Mouse (Mus musculus): ENCODE measurements around the gene Sp6. TPM values are rescaled to one million over a fixed set of nuclear protein-coding genes. Genes with fewer than 3 reads are reported as not detected.

Sp6 gene
- polyA plus RNA-seq, 1 experiment: 0.22 TPM

- Histone ChIP-seq H3K4me3 (ENCODE audit: control insufficient read depth, low read depth, low read length) (peak overlapping the region; percentile 66), H3K27ac (ENCODE audit: control insufficient read depth, insufficient read depth, low read depth, low read length) (peak overlapping the region; percentile 89), H3K27me3 (ENCODE audit: control insufficient read depth, insufficient read depth, low read length) (no peaks in the 10 kb centered on the region)
These were observed 30.8 kb upstream of the Sp6 start for GRCm38 (mm10) chr11:96982355-96982754.

GRCm38 (mm10) chr11:96982859-96983258 lies 30.3 kb upstream of the Sp6 start, which contains the start of gene Sp2:
Gene Sp2 (minus strand): TSS chr11:96982959.
- TF ChIP-seq POLR2A (IDR thresholded peaks at IDR 0.05; ENCODE audit: control insufficient read depth, low read depth, low read length) (no peak), CTCF (IDR thresholded peaks at IDR 0.05; ENCODE audit: control insufficient read depth, insufficient read depth, insufficient replicate concordance, low read depth, low read length) (no peak)
- peak within 1 kb of the TSS; percentile 66 for H3K4me3 ChIP-seq (ENCODE audit: control insufficient read depth, low read depth, low read length)
- no peaks in the 10 kb centered on the region for H3K27me3 ChIP-seq (ENCODE audit: control insufficient read depth, insufficient read depth, low read length)
- peaks cover 48% of the 10 kb centered on the region for H3K4me1 ChIP-seq (ENCODE audit: control insufficient read depth, insufficient read depth, low read length)
- no peaks in the 10 kb centered on the region for H3K36me3 ChIP-seq (ENCODE audit: control insufficient read depth, insufficient read depth, low read length)
- H3K27ac ChIP-seq (ENCODE audit: control insufficient read depth, insufficient read depth, low read depth, low read length): peak within 1 kb of the TSS; percentile 89

More at GRCm38 (mm10) chr11:96982355-96982754, 30.8 kb upstream of the Sp6 start:
- TF ChIP-seq POLR2A (IDR thresholded peaks at IDR 0.05; ENCODE audit: control insufficient read depth, low read depth, low read length) (peak; percentile 82; the same call in 1 of the 2 replicates), CTCF (IDR thresholded peaks at IDR 0.05; ENCODE audit: control insufficient read depth, insufficient read depth, insufficient replicate concordance, low read depth, low read length) (peak; percentile 62; the same call in 1 of the 2 replicates)
- Histone ChIP-seq H3K36me3 (ENCODE audit: control insufficient read depth, insufficient read depth, low read length) (no peaks in the 10 kb centered on the region), H3K4me1 (ENCODE audit: control insufficient read depth, insufficient read depth, low read length) (peaks cover 44% of the 10 kb centered on the region)

- TF ChIP-seq POLR2A (IDR thresholded peaks at IDR 0.05; ENCODE audit: control insufficient read depth, low read depth, low read length) (no peak), CTCF (IDR thresholded peaks at IDR 0.05; ENCODE audit: control insufficient read depth, insufficient read depth, insufficient replicate concordance, low read depth, low read length) (no peak)
- Histone ChIP-seq H3K36me3 (ENCODE audit: control insufficient read depth, insufficient read depth, low read length) (no peaks in the 10 kb centered on the region), H3K27me3 (ENCODE audit: control insufficient read depth, insufficient read depth, low read length) (no peaks in the 10 kb centered on the region), H3K4me1 (ENCODE audit: control insufficient read depth, insufficient read depth, low read length) (peaks cover 41% of the 10 kb centered on the region), H3K27ac (ENCODE audit: control insufficient read depth, insufficient read depth, low read depth, low read length) (no peak overlapping the region), H3K4me3 (ENCODE audit: control insufficient read depth, low read depth, low read length) (no peak overlapping the region)
These were observed 28.3 kb upstream of the Sp6 start for GRCm38 (mm10) chr11:96984903-96985302.

- no peaks in the 10 kb centered on the region for H3K27me3 ChIP-seq (ENCODE audit: control insufficient read depth, insufficient read depth, low read length)
- H3K27ac ChIP-seq (ENCODE audit: control insufficient read depth, insufficient read depth, low read depth, low read length): no peak overlapping the region
- peaks cover 37% of the 10 kb centered on the region for H3K4me1 ChIP-seq (ENCODE audit: control insufficient read depth, insufficient read depth, low read length)
- H3K36me3 ChIP-seq (ENCODE audit: control insufficient read depth, insufficient read depth, low read length): no peaks in the 10 kb centered on the region
- TF ChIP-seq CTCF (IDR thresholded peaks at IDR 0.05; ENCODE audit: control insufficient read depth, insufficient read depth, insufficient replicate concordance, low read depth, low read length): no peak
- TF ChIP-seq POLR2A (IDR thresholded peaks at IDR 0.05; ENCODE audit: control insufficient read depth, low read depth, low read length): no peak
- no peak overlapping the region for H3K4me3 ChIP-seq (ENCODE audit: control insufficient read depth, low read depth, low read length)
These were observed 26.7 kb upstream of the Sp6 start for GRCm38 (mm10) chr11:96986463-96986862.

- Histone ChIP-seq H3K27me3 (ENCODE audit: control insufficient read depth, insufficient read depth, low read length) (no peaks in the 10 kb centered on the region), H3K4me3 (ENCODE audit: control insufficient read depth, low read depth, low read length) (peak overlapping the region; percentile 79), H3K4me1 (ENCODE audit: control insufficient read depth, insufficient read depth, low read length) (peaks cover 34% of the 10 kb centered on the region), H3K27ac (ENCODE audit: control insufficient read depth, insufficient read depth, low read depth, low read length) (no peak overlapping the region), H3K36me3 (ENCODE audit: control insufficient read depth, insufficient read depth, low read length) (no peaks in the 10 kb centered on the region)
- TF ChIP-seq POLR2A (IDR thresholded peaks at IDR 0.05; ENCODE audit: control insufficient read depth, low read depth, low read length) (no peak), CTCF (IDR thresholded peaks at IDR 0.05; ENCODE audit: control insufficient read depth, insufficient read depth, insufficient replicate concordance, low read depth, low read length) (no peak)
These were observed 25.1 kb upstream of the Sp6 start for GRCm38 (mm10) chr11:96987873-96988655.

GRCm38 (mm10) chr11:96991501-96991900 lies 21.7 kb upstream of the Sp6 start:
- Histone ChIP-seq H3K27me3 (ENCODE audit: control insufficient read depth, insufficient read depth, low read length) (no peaks in the 10 kb centered on the region), H3K4me3 (ENCODE audit: control insufficient read depth, low read depth, low read length) (no peak overlapping the region), H3K4me1 (ENCODE audit: control insufficient read depth, insufficient read depth, low read length) (peaks cover 24% of the 10 kb centered on the region), H3K27ac (ENCODE audit: control insufficient read depth, insufficient read depth, low read depth, low read length) (no peak overlapping the region), H3K36me3 (ENCODE audit: control insufficient read depth, insufficient read depth, low read length) (no peaks in the 10 kb centered on the region)
- TF ChIP-seq POLR2A (IDR thresholded peaks at IDR 0.05; ENCODE audit: control insufficient read depth, low read depth, low read length): no peak

GRCm38 (mm10) chr11:96992722-96993311 lies 20.4 kb upstream of the Sp6 start:
- H3K4me3 ChIP-seq (ENCODE audit: control insufficient read depth, low read depth, low read length): no peak overlapping the region
- peaks cover 20% of the 10 kb centered on the region for H3K4me1 ChIP-seq (ENCODE audit: control insufficient read depth, insufficient read depth, low read length)
- TF ChIP-seq POLR2A (IDR thresholded peaks at IDR 0.05; ENCODE audit: control insufficient read depth, low read depth, low read length) (no peak), CTCF (IDR thresholded peaks at IDR 0.05; ENCODE audit: control insufficient read depth, insufficient read depth, insufficient replicate concordance, low read depth, low read length) (no peak)
- H3K36me3 ChIP-seq (ENCODE audit: control insufficient read depth, insufficient read depth, low read length): no peaks in the 10 kb centered on the region
- no peaks in the 10 kb centered on the region for H3K27me3 ChIP-seq (ENCODE audit: control insufficient read depth, insufficient read depth, low read length)
- H3K27ac ChIP-seq (ENCODE audit: control insufficient read depth, insufficient read depth, low read depth, low read length): no peak overlapping the region
